Mouse (Mus musculus) liver, postnatal 0 days (tissue): Measurements from ENCODE around the gene Rgp1.

Source experiments
- CTCF ChIP-seq: sonication (generic); IDR thresholded peaks from 2 replicates; pipeline ENCODE4 v1.5.1; 2016; ENCODE audit warnings: antibody characterized with exemption, low read depth
- EP300 ChIP-seq: IDR thresholded peaks from 2 replicates; pipeline ENCODE4 v1.6.1; 2016; ENCODE audit warnings: antibody characterized with exemption, low read depth, mild to moderate bottlenecking

- TF ChIP-seq CTCF (no peak), EP300 (no peak)
Measured at GRCm38 (mm10) chr4:43573561-43573960, 5.0 kb upstream of the Rgp1 start.
